Mouse (Mus musculus) frontal cortex, postnatal 36 days (tissue): ENCODE measurements at regions not wholly inside any gene's neighbourhood (a gene's known extent, or its start where the extent isn't known, plus 50 kb on each side); places are given as distances from the start of the nearest gene placed in this dataset.

ENCODE experiments used
- DNase-seq, 2 experiments: peaks; one replicate each; pipeline ENCODE4 v3.0.0; 2022; ENCODE audit warnings: low spot score in 2 of 2

DNA sequence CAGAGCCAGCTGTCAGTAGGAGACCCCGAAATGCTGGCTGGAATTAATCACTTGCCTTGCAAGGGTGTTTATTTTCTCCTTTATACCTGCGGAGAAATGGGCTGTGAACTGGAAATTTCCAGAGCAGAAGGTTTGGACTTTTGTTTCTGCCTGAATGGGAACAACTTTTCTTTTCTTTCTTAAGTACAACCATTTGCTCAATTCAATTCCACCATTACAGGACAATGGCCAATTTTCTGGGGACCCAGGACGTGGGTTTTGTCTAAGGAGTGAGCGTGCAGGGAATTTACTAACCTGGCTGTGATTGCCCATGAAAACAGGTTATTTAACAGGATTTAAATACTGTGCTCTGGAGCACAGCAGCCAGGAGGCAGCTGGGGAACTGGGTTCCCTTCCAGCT, 195.1 kb upstream of the Sdk2 start:
- no peak for DNase-seq

DNA sequence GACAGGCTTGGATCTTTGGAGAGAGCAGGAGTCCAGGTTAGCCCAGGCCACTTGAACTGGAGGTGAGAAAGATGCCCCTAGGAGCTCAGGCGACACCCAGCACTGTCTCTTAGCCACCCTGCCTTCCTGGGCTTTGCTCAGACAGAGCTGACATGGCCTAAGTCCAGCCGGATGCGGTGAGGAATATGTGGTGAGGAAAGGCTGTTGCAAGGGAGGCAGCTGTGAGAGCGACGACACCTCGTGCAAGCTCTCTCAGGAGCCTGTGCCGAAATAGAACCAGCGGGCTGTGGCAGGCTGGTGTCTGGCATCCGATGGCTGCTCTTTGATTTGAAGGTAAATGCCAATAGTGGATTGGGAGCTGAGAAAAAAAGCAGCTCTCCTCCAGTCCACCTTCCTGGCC, 191.4 kb upstream of the Sdk2 start:
- DNase-seq: peak in 1 of 2 experiments; percentile 34

DNA sequence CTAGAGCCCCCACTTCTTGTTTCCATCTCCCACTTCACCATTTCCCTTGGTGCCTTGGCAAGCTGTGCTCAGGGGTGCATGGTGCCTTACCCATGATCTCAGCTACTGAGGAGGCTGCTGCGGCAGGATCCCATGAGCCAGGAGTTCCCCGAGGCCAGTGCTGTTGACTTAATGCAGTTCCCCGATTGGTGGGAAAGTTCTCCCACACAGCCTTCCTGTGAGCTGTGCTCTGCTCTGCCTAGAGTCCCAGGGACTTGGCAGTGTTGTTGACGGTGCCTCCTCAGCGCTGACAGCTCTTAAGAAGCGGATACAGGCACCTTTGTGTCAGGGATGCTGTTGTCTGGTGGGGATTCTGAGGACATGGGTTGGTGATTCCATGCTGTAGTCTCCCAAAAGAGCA, 190.9 kb upstream of the Sdk2 start:
- no peak for DNase-seq

DNA sequence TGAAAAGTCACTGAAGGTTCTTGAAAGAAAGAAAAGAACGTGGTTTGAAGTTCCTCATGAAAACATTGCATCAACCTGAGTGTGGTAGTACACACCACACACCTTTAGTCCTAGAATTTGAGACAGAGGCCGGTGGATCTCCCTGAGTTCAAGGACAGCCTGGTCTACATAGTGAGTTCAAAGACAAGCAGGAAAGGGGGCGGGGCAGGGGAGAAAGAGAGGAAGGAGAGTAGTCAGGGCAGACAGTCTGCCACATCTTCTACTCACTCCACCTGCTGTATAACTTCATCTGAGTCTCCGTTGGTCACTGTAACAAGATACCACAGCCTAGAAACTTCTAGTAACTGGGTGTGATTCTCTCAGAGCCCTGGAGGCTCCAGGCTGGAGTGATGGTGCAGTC, 190.2 kb upstream of the Sdk2 start:
- DNase-seq: no peak

DNA sequence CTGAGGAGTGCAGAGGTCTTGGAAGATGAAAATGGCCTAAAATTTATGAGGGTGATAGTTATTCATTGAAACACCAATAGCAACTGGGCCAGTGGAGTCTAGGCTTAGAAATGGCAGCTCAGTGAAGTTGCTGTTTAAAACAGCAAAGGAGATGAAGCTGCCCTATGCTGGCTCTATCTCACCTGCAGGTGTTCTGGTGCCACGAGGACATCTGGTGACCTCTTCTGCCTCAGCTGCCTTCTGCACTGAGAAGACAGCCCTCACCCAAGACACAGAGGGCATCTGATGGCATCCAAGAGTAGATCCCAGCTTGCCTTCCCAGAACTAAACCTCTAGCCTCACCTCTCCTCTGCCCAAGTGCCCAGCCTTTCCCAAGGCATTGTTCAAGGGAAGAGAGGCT, 187.5 kb upstream of the Sdk2 start:
- DNase-seq: no peak

DNA sequence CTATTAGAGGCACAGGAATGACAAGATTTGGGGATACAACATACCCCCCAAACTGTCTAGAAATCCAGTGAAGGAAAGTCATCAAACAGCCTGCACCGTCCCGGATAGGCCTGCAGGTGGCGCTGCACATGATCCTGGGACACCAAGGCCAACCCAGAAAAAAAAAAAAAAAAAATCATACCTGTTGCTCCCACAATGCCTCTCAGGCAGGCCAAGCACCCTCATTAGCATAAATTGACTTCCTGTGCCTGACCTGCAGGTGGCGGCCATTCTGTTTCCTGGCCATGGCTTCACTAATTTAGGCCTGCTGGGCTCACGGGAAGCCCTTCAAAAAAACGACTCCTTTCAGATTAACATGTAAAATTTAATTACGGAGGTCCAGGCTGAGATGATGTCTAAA, 184.8 kb upstream of the Sdk2 start:
- DNase-seq: no peak

DNA sequence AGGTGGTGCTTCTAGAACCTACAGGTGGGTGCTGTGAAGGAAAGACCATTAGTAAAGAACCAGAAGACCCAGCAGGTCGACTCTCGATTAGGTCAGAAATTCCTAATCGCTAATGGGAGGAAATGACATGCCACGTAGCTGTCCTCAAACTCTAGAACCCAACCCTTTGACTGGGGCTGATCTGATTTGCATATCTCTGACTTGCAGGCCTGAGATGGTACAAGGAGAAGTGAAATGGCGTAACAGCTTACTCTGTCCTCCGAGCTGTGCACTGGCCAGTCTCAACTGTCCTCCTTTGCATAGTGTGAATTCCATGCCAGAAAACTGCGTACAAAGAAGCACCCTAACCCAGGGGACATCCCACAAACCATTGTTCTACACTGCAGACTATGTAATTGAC, 182.4 kb upstream of the Sdk2 start:
- DNase-seq: no peak

DNA sequence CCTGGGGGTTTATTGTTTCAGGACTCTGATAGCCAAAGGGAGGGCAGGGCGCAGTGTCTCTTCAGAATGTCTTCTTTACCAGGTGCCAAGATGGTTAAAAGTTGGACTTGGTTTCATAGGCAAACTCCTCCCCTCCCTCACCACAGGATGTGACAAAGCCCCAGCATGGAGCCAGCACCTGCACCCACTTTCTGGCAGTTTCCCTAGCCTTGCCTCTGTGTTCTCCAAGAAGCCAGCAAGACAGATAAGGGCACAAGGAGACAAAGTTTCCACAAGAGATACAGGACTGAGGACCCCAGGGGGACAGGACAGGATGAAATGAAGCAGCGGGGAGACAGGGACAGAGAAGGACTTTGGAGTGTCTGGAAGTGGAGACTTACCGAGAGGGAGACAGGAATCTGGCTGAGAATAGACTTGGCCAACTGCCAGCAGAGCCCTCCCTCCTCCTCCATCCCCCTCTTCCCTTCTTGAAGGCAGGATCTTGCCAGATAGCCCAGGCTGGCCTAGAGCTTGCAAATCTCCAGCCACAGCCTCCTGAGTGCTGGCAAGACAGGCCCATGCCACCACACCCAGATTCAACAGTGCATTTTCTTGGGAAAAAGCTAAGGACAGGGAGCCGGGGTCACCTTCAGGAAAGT, 181.5 kb upstream of the Sdk2 start:
- DNase-seq: no peak

DNA sequence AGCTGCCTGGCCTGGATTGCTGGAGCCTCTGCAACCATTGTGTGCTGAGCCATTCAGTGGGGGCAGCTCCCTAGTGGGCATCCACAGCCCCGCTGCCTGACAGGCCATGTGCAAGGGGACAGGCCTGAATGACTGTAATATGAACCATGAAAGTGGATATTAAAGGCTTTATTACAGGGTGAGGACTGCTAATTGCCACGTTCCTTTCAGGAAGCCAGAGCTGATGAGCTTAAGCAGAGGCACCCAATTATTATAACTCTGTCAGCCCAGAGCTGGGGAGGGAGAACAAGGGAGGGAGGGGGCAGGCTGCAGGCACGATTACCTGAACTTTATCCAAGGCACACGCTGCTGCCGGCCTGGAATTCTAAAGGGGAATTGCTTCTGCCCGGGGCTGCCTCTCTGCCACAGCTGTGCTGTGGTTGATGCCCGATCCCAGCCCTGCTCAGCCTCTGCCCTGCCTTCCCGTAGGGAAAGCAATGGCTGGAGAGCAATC, 172.5 kb upstream of the Sdk2 start:
- no peak for DNase-seq

DNA sequence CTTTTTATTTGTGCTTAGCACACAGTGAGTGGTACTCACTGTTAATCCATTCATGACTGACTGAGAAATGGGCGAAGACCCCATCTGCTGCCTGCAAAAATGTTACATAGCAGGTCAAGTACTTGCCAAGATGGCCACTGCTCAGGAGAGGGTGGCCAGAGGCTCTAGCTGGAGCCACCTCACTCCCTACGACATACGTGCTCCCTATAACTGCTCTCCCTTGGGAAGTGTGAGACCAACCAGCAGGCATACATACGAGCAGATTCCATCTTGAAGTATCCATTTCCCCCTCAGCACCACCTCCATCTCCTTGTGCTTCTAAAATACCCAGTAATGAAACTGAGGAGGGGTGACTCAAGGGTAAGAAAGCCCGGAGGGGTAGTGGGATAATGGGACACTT, 172.0 kb upstream of the Sdk2 start:
- DNase-seq: no peak

DNA sequence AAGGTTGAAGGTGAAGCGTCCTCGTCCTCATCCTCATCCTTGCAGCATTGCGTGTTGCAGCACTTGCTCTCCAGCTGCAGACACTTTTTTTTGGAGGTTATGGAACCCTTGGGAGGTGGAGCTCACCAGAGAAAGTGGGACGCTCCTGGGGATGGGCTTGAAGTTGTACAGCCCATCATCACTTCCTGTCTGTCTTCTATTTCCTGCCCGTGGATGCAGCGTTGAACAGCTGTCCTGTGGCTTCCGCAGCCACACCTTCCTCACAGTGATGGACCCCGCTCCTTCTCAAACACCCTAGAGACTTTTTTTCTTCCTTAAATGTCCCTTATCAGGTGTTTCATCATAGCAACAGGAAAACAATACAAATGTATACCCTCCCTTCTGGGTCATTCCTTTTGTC, 171.5 kb upstream of the Sdk2 start:
- DNase-seq: no peak

DNA sequence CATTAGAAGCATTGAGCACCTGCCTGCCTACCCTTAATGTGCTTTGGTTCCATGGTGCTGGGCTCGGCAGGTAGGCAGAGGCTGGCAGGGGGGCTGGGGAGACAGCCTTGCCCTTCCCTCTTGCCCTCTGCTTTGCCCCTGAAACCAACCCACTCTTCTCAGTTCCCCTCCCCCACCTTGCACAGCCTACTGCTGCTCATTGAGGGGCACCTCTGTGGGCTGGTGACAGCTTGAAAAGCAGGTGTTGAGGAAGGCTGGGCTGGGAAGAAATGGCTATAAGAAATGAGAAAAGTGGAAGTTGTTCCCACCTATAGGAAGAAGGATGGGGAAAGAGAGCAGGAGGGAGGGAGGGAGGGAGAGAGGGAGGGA, 167.7 kb upstream of the Sdk2 start:
- DNase-seq: no peak

DNA sequence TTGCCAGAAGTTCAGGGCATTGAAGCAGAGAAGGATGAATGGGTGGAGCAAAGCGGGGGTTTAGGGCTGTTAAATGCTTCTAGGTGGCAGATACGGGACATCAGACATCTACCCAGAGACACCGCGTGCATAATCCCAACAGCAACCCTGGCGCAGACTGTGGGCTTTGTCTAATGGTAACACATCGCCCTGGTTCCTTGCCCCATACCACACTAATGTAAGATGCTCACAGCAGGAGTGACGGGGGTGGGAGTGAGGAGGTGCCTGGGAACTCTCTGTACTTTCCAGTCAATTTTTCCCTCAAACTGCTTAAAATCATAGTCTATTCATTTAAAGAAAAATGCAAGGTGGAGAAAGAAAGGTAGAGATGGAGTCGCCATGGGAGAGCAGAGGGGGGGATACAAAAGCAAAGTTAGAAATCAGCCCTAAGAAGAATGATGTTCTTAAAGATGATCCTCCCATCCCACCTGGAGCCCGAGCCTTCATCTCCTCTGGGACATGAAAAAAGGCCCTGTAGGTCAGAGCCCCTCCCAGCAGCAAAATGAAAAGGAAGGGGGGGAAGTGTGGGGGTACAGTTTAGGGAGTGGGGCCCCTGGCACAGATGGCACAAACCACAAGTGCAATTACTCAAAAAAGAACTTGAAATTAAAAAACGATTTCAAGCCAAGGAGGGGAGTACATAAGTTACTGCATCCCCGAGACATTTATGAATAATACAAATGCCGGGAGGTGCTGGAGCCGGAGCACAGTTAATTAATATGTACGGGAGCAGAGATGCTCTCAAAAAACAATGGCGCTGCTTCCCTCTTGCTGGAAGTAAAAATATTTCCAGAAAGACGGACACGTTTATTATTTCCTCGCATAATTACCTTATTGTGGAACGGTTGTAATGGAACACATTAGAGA, 167.0 kb upstream of the Sdk2 start:
- no peak for DNase-seq

DNA sequence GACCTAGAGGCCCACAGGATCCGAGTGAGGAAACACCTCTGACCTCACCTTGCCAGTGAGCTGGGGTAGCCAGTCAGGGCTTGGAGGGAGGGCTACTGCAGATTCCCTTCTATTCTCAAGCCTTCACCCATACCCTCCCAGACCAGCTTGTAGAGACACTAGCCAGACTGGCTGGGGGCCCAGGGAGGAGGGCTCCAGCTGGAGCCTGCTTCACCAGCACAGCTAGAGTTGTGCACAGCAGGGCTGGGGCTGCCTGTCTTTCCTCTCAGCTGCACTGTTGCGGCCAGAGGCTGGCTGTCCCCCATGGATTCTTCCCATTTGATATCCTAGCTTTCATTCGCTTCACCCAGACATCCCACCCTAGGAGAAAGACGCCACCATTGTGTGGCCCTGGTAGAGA, 165.0 kb upstream of the Sdk2 start:
- DNase-seq: no peak

DNA sequence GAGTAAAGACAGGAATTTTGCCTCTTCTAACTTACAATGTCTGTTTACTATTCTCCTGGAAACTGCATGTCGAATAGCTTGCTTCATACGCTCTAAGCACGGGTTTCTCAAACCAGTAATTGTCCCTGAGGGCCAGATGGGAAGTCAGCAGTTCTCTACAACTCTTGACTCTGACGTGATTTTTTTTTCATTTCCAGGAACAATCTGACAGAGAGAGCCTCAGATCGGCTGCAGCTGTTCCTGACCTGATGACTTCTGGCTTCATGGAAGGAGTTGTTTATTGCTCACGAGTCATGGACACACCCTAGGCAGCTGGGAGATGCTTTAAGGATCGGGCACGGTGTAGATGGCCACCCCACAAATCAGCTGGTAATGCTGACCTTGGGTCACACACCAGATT, 162.9 kb upstream of the Sdk2 start:
- DNase-seq: no peak

DNA sequence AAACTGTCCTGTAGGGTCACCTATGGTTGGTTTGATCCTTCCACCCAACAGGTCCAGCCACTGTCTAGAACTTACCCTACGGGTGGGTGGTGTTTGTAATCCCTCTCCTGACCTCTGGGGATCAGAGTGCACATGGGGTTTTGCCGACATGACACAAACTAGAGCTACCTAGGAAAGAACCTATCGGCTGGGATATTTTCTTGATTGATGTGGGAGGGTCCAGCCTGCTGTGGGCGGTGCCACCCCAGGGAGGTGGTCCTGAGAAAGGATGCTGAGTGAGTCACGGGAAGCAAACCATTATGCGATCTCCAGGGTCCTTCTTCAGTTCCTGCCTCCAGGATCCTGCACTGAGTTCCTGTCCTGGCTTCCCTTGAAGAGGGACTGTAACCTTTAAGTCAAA, 162.3 kb upstream of the Sdk2 start:
- no peak for DNase-seq

DNA sequence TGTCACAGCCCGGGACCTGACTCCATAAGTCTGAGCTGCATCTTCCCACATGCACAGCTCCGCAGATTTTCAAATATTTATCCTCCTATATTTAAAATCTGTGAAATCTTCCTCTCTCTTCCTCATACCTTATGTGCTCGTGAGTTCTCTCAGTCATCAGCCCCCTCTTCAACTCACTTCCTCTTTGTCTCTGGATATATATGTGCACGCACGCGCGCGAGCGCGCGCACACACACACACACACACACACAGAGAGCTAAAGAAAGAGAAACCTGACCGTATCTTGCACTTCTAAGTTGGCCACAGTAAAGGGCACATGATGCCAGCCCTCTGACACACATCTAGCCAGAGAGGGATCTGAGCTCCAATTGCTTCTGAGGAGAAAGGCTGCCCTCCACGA, 159.7 kb upstream of the Sdk2 start:
- DNase-seq: no peak

DNA sequence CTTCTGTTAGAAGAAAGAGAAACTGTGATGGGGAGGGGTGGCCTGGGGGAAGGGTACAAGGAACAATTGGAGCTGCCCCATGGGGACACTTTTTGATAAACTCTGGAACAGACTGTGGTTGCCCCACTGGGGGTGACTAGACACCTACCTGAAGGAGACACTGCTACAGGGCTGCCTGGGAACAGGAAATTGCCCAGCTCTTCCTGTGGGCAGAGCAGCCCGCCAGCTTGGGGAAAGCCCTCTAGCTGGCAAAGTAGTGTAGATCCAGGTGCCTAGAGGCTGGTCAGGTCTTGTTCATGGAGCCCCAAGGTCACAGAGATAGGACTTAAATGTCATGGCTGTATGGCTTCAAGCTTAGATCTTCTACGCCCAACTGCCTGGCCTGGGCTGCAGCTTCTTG, 157.9 kb upstream of the Sdk2 start:
- no peak for DNase-seq

DNA sequence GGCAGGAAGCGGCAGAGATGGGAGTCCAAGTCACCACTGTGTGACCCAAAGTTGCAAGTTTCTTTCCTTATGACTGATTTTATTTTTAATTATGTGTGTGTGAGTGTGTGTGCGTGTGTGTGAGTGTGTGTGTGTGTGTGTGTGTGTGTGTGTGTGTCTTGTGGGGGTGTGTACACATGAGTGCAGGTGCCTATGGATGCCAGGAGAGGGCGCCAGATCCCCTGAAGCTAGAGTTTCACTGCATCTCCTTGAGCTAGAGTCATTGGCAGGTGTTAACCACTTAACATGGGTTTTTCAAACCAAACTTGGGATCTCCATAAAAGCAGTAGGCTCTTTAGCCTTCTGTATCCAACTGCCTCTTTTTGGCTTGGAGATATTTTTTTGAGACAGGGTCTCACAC, 156.2 kb upstream of the Sdk2 start:
- DNase-seq: no peak

DNA sequence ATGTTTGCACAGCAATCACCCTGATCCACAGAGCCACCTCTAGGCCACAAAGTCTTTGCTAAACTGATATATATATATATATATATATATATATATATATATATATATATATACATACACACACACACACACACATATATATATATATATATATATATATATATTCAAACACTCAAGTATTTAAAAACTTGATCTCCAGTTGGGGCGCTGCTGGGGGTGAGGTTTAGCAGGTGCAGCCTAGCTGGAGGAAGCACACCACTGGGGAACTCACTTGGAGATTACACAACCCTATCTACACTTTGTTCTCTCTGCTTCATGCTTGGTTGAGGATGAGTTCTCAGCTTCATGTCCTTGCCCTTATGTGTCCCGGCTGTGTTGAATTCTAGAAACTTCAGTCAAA, 153.6 kb upstream of the Sdk2 start:
- no peak for DNase-seq

DNA sequence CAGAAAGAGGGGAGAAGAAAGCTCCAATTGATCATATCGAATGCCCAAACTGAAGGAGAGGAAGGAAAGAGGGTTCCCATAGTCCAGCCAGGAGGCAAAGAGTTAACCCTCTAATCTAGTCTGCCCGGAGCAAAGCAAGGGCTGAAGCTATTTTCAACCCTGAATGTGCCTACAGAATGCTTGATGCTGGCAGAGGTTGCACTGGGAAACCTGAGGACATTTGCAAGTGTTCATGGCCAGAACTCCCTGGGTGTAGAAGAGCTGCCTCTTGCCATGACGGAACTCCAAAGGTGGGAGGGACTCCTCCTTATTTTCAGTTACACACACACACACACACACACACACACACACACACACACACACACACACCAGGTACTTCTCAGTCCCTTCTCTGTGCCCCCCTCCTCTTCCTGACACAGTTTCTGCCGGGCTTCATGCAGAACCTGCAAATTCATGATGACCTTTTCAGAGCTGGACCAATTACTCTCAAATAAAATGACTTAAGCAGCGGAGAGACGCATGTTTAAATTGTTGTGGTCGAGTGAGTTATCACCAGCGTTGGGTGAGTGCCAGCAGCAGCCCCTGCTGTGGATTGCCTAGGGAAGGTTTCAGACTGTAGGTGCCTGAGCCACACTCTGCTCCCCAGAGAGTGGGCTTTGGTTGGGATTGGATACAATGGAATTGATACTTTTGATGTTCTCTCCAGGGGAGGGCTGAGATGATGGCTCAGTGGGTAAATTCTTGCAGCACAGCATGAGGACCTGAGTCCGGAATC, 152.1 kb upstream of the Sdk2 start:
- DNase-seq: no peak

DNA sequence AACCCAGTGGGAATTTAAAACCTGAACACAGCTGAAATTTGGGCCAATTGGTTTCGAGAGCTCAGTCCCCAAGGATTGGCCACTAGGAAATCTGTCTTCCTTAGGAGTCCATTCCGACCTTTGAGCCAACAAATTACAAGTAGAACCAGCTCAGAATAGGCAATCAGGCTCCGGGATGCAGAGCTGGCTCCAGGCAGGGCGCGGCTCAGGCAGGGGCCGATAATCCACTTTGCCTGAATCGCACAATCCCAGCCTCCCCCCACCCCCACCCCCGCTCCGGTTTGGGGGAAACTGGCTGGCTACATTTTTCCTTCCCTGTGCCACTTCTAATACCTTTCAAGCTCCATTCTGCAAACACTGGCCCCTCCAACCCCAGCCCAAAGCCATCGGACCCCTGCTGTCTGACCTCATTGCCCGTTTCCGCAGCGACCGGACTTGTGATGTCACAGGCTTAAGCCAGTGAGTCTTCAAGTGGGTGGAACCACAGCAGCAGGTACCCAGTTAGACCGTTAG, 150.5 kb upstream of the Sdk2 start:
- DNase-seq: no peak

DNA sequence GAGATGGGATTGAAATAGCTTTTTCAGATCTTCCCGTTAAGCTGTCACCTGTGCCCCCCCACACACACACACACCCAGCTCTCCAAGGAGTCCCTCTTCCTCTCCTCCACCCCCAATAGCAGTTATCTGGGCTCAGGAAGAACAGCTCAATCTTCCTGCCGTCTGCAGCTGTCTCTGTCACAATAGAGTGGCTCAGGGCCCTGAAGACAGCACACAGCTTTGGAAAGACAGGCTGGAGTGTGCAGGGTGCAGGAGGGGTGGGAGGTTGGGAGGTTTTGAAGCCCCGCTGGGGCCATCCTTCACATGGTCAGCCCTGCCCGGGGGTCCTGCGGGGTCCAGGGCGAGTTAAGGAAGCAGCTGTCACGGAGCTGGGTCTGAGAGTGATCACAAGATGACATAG, 149.6 kb upstream of the Sdk2 start:
- no peak for DNase-seq
